Mouse (Mus musculus) heart, embryonic 13.5 days (tissue): Measurements from ENCODE around the gene Amd2. TPM values are rescaled to one million over a fixed set of nuclear protein-coding genes. Genes with fewer than 3 reads are reported as not detected.

ENCODE experiments used
- ATAC-seq: fragments of 200-750 bp; cut with Nextera tagmentation; 2 replicates; pipeline ENCODE4 v1.8.0; 2017; ENCODE audit warnings: moderate TSS enrichment; ENCODE audit not compliant: insufficient number of reproducible peaks, low FRiP score, low TSS enrichment; ENCODE audit errors: extremely low read depth
- H3K27ac ChIP-seq: fragments of 300-500 bp; sonication (generic); replicated peaks from 2 replicates; pipeline ENCODE4 v1.5.1; 2015; ENCODE audit warnings: moderate library complexity, mild to moderate bottlenecking, inconsistent platforms
- H3K27me3 ChIP-seq: fragments of 300-500 bp; sonication (generic); replicated peaks from 2 replicates; pipeline ENCODE4 v1.6.1; 2015; ENCODE audit warnings: mild to moderate bottlenecking, inconsistent platforms
- H3K36me3 ChIP-seq: fragments of 300-500 bp; sonication (generic); 2 replicates; pipeline ENCODE4 v1.6.1; 2015; ENCODE audit warnings: mild to moderate bottlenecking, inconsistent platforms
- H3K4me1 ChIP-seq: fragments of 300-500 bp; sonication (generic); 2 replicates; pipeline ENCODE4 v1.6.1; 2015; ENCODE audit warnings: inconsistent platforms
- H3K4me2 ChIP-seq: fragments of 300-500 bp; sonication (generic); 2 replicates; pipeline ENCODE4 v1.6.1; 2015; ENCODE audit warnings: inconsistent platforms, mild to moderate bottlenecking, moderate library complexity
- H3K4me3 ChIP-seq: fragments of 300-500 bp; sonication (generic); 2 replicates; pipeline ENCODE4 v1.5.1; 2015; ENCODE audit warnings: moderate library complexity, mild to moderate bottlenecking, inconsistent platforms
- H3K9ac ChIP-seq: fragments of 300-500 bp; sonication (generic); 2 replicates; pipeline ENCODE4 v1.6.1; 2015; ENCODE audit warnings: inconsistent platforms, mild to moderate bottlenecking, moderate library complexity
- H3K9me3 ChIP-seq: fragments of 300-500 bp; sonication (generic); 2 replicates; pipeline ENCODE4 v1.6.1; 2016; ENCODE audit warnings: inconsistent platforms
- WGBS: fragments of 180-500 bp; shearing (Covaris S2); methylation state at CpG from one replicate; pipeline ENCODE4 v1.1.7; 2015; ENCODE audit warnings: mixed read lengths; 5-methylcytosine and 5-hydroxymethylcytosine counted together
- polyA plus RNA-seq: library from polyadenylated mRNA; unstranded; fragments of >200 nt; fragmentation: Nextera tagmentation; extraction: Ambion mirVana; gene quantifications from 2 replicates; pipeline ENCODE4 v1.2.1, GENCODE M21; 2015

The Amd2 gene
- 1.8 and 2.1 TPM in 2 replicates for polyA plus RNA-seq

DNA sequence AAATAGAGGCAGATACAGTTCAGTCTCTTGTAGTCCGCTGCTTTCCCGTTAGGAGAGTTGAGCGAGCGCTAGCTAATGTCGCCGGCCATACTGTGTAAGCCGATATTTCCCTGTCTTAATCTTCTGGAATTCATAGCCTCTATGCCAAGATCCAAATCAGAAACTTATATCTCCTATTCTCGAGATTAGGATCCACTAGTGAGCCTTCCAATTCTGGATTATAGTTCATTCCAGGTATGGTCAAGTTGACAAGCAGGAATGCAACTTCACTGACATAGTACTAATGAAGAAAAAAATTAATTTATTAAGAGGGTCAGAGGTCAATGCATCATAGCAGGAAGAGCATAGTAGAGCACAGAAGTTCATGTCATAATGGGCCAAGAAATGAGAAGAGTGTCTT lies at the start of gene Amd2:
Gene Amd2, minus strand, starts transcription at position 101 of the 400 bp plus-strand sequence.
- Histone ChIP-seq H3K36me3 (no peaks in the 10 kb centered on the region), H3K9ac (no peak within 1 kb of the TSS), H3K9me3 (0 out of 2 replicates have a peak, but pooled peaks cover 3% of the 10 kb centered on the region), H3K4me3 (no peak within 1 kb of the TSS), H3K27ac (no peak within 1 kb of the TSS), H3K27me3 (no peaks in the 10 kb centered on the region), H3K4me1 (no peaks in the 10 kb centered on the region), H3K4me2 (no peak within 1 kb of the TSS)
- no peak for ATAC-seq
- 85% methylated on average over 8 of the region's 8 CpGs for WGBS

DNA sequence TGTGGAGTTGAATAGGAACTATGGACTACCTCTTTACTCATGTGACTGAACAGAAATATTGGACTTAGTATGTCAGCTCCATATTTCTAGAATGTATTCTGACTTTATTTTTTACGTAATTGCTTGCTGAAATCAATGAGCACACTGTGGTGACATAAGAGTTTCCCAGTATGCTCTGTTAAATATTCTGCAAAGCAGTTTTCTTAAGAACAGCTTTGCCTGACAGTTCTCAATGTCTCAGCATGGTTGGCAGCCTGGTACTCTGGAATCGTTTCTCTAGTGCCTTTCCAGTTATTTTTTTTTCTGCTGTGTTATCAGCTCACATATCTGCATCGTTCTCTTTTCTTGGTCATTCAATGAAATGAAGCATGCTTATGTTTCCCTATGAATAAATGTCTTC lies 49.6 kb upstream of the Amd2 start:
- Histone ChIP-seq H3K9me3 (no peaks in the 10 kb centered on the region), H3K27ac (no peak overlapping the region), H3K9ac (no peak overlapping the region), H3K4me1 (no peaks in the 10 kb centered on the region), H3K4me3 (no peak overlapping the region), H3K27me3 (no peaks in the 10 kb centered on the region), H3K36me3 (no peaks in the 10 kb centered on the region), H3K4me2 (no peak overlapping the region)
- ATAC-seq = no peak
- WGBS = 68% methylated on average over 3 of the region's 3 CpGs

DNA sequence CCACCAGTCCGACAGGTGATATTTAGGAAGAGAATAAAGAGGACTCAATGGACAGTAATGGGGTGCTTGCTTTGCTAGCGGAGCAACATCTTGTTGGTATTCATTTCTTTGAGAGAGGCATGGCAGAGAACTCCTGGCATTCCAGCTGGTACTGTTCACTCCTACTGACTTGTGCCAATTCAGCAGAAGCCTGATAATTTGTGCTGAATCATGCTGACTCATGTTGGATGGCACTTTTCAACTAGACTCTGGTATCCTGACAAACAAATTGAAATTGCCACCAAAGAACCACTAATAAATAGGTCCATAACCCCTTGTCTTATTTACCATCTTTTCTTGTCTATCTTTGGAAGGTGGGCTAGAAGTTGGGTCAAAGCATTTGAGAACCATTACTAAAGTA lies 25.9 kb upstream of the Amd2 start:
- 86% methylated on average over 2 of the region's 2 CpGs for WGBS
- H3K4me1 ChIP-seq = no peaks in the 10 kb centered on the region
- no peaks in the 10 kb centered on the region for H3K36me3 ChIP-seq
- H3K9me3 ChIP-seq = no peaks in the 10 kb centered on the region
- H3K27ac ChIP-seq = no peak overlapping the region
- ATAC-seq = no peak
- no peak overlapping the region for H3K4me2 ChIP-seq
- no peak overlapping the region for H3K9ac ChIP-seq
- H3K4me3 ChIP-seq = no peak overlapping the region
- H3K27me3 ChIP-seq = no peaks in the 10 kb centered on the region

- Histone ChIP-seq H3K9me3 (no peaks in the 10 kb centered on the region), H3K27me3 (no peaks in the 10 kb centered on the region), H3K4me1 (no peaks in the 10 kb centered on the region), H3K36me3 (no peaks in the 10 kb centered on the region), H3K9ac (no peak overlapping the region), H3K4me3 (no peak overlapping the region), H3K4me2 (no peak overlapping the region), H3K27ac (no peak overlapping the region)
- ATAC-seq = no peak
Observed at GRCm38 (mm10) chr10:35714266-35714665, 2.6 kb upstream of the Amd2 start.
